Mouse (Mus musculus) CH12.LX (cell line): ENCODE results near the gene Rnaset2a. TPM values are rescaled to one million over a fixed set of nuclear protein-coding genes. Genes with fewer than 3 reads are reported as not detected.
"Not testable (repeated sequence)": the region's sequence is repeated elsewhere in the genome, so short reads cannot be mapped to it uniquely, and the experiment has no call there.

Experiments used
- DNase-seq: peaks from one replicate; pipeline ENCODE4 v3.0.0-alpha.2; 2013; ENCODE audit errors: extremely low read depth
- H3K27ac ChIP-seq: 2 replicates; pipeline ENCODE4 v1.5.1; 2012; ENCODE audit warnings: low read depth, mild to moderate bottlenecking, control low read depth, moderate library complexity; ENCODE audit not compliant: insufficient read depth
- H3K27me3 ChIP-seq: replicated peaks from 2 replicates; pipeline ENCODE3; 2012; ENCODE audit warnings: inconsistent platforms
- H3K36me3 ChIP-seq, 2 experiments: replicated peaks in 1 of 2; 2 replicates each; pipeline versions ENCODE3 to v1.6.1; 2012; ENCODE audit warnings: inconsistent platforms in 1 of 2, low read length in 1 of 2, mild to moderate bottlenecking in 1 of 2, mixed read lengths in 1 of 2, moderate library complexity in 1 of 2; ENCODE audit not compliant: control insufficient read depth in 1 of 2, insufficient read depth in 1 of 2
- H3K4me1 ChIP-seq, 2 experiments: 2 replicates each; pipeline ENCODE4 v1.6.1; 2012; ENCODE audit warnings: inconsistent platforms in 1 of 2, moderate library complexity in 1 of 2; ENCODE audit not compliant: insufficient read depth in 2 of 2, control insufficient read depth in 1 of 2
- H3K4me2 ChIP-seq: 2 replicates; pipeline ENCODE4 v1.6.1; 2012; ENCODE audit warnings: low read depth, mild to moderate bottlenecking, control low read depth; ENCODE audit not compliant: poor library complexity, insufficient read depth, severe bottlenecking
- H3K4me3 ChIP-seq, 3 experiments: fragments of 150-350 bp in 1 of 3; sonication (generic) in 1 of 3; replicated peaks in 1 of 3; 2 replicates each; pipeline versions ENCODE3 to v1.5.1; 2011 to 2012; ENCODE audit warnings: low read depth in 2 of 3, low read length in 2 of 3, mild to moderate bottlenecking in 2 of 3, moderate library complexity in 2 of 3, control low read depth in 1 of 3, improper control_type of control experiment in 1 of 3, inconsistent platforms in 1 of 3, mixed read lengths in 1 of 3; ENCODE audit not compliant: poor library complexity in 1 of 3
- H3K79me2 ChIP-seq: replicated peaks from 2 replicates; pipeline ENCODE4 v1.6.1; 2012; ENCODE audit warnings: mild to moderate bottlenecking, moderate library complexity; ENCODE audit not compliant: control insufficient read depth, poor library complexity, insufficient read depth, severe bottlenecking; ENCODE audit errors: extremely low read depth
- H3K9ac ChIP-seq: 2 replicates; pipeline ENCODE4 v1.6.1; 2012; ENCODE audit warnings: low read depth, mild to moderate bottlenecking, control low read depth, moderate library complexity; ENCODE audit not compliant: insufficient read depth
- H3K9me3 ChIP-seq: replicated peaks from 2 replicates; pipeline ENCODE3; 2012; ENCODE audit warnings: low read length, inconsistent platforms, mixed read lengths
- dilution Hi-C: fragments of 300-500 bp; cut with MboI; formaldehyde crosslinking; loops from 2 replicates; pipeline ENCODE4 v1.14.3; 2020; ENCODE audit warnings: low sequenced_read_pairs; ENCODE audit not compliant: extremely low pct_unique_long_range_greater_than_20kb, extremely low pct_ligation_motif_present
- in situ Hi-C: fragments of 300-500 bp; cut with MboI; formaldehyde crosslinking; loops from 3 replicates; pipeline ENCODE4 v1.14.3; 2019; ENCODE audit warnings: low sequenced_read_pairs, low pct_ligation_motif_present, low pct_unique_long_range_greater_than_20kb, mixed read lengths
- polyA plus RNA-seq: library from polyadenylated mRNA; unstranded; fragments of >175 nt; gene quantifications from 2 replicates; pipeline ENCODE4 v1.2.1, GENCODE M21; 2012; ENCODE audit warnings: low read depth; ENCODE audit not compliant: insufficient read length
- total RNA-seq, 2 experiments: library from RNA; depleted of rRNA; stranded (reverse); fragments of 300-350 nt in 1 of 2; fragments of >200 nt in 1 of 2; gene quantifications; 2 replicates each; pipeline ENCODE4 v1.2.3; 2012 to 2014

Rnaset2a gene
- total and polyA plus RNA-seq, 3 experiments = 17.0 to 53.2 (median 22.1) TPM

GRCm38 (mm10) chr17:8092537-8093526, 55.1 kb downstream of the Rnaset2a start:
- dilution Hi-C loops, H3K79me2 ChIP-seq, H3K27me3 ChIP-seq, H3K9ac ChIP-seq, H3K36me3 ChIP-seq, DNase-seq, H3K9me3 ChIP-seq, in situ Hi-C loops, H3K4me2 ChIP-seq, H3K4me1 ChIP-seq, H3K27ac ChIP-seq, H3K4me3 ChIP-seq: not testable (repeated sequence)

GRCm38 (mm10) chr17:8091320-8091719, 56.6 kb downstream of the Rnaset2a start:
- H3K36me3 ChIP-seq, H3K4me1 ChIP-seq, H3K9ac ChIP-seq, H3K27ac ChIP-seq, H3K4me3 ChIP-seq, H3K4me2 ChIP-seq, H3K79me2 ChIP-seq, H3K27me3 ChIP-seq, DNase-seq, in situ Hi-C loops, dilution Hi-C loops, H3K9me3 ChIP-seq: not testable (repeated sequence)

- H3K9me3 ChIP-seq, H3K4me1 ChIP-seq, H3K79me2 ChIP-seq, H3K27ac ChIP-seq, H3K4me3 ChIP-seq, H3K4me2 ChIP-seq, dilution Hi-C loops, H3K9ac ChIP-seq, H3K27me3 ChIP-seq, H3K36me3 ChIP-seq, in situ Hi-C loops: not testable (repeated sequence)
- peak; percentile 0 for DNase-seq
Observed at GRCm38 (mm10) chr17:8069847-8070246, 78.0 kb downstream of the Rnaset2a start.

Other genes starting within 250 kb of the Rnaset2a start
- 16.3 and 16.4 TPM in 2 replicates for gene Tagap, start 222.1 kb downstream of the Rnaset2a start, total RNA-seq (2012; rRNA removed)
- gene Tagap, start 222.1 kb downstream of the Rnaset2a start, total RNA-seq (2014; rRNA removed) = 18.5 and 20.9 TPM in 2 replicates
- gene Tagap, start 222.1 kb downstream of the Rnaset2a start, polyA plus RNA-seq = 12.9 and 14.2 TPM in 2 replicates
- gene Rsph3a, start 202.5 kb downstream of the Rnaset2a start, total RNA-seq (2012; rRNA removed) = 15.2 and 23.7 TPM in 2 replicates
- 8.2 and 9.9 TPM in 2 replicates for gene Rsph3a, start 202.5 kb downstream of the Rnaset2a start, total RNA-seq (2014; rRNA removed)
- 17.8 and 18.8 TPM in 2 replicates for gene Rsph3a, start 202.5 kb downstream of the Rnaset2a start, polyA plus RNA-seq
- 0.17 TPM in 1 of 2 replicates, not detected in the other for gene Gm49673, start 309 bp downstream of the Rnaset2a start, total RNA-seq (2012; rRNA removed)
- not detected in 2 replicates for gene Gm49673, start 309 bp downstream of the Rnaset2a start, total RNA-seq (2014; rRNA removed)
- 0.10 TPM in 1 of 2 replicates, not detected in the other for gene Gm49673, start 309 bp downstream of the Rnaset2a start, polyA plus RNA-seq
- 29.8 and 34.7 TPM in 2 replicates for gene Fgfr1op, start 17.4 kb upstream of the Rnaset2a start, total RNA-seq (2012; rRNA removed)
- gene Fgfr1op, start 17.4 kb upstream of the Rnaset2a start, total RNA-seq (2014; rRNA removed) = 56.3 and 60.7 TPM in 2 replicates
- 46.9 and 55.3 TPM in 2 replicates for gene Fgfr1op, start 17.4 kb upstream of the Rnaset2a start, polyA plus RNA-seq
- 1.5 and 1.8 TPM in 2 replicates for gene Ccr6, start 87.9 kb upstream of the Rnaset2a start, total RNA-seq (2012; rRNA removed)
- 4.1 and 5.2 TPM in 2 replicates for gene Ccr6, start 87.9 kb upstream of the Rnaset2a start, total RNA-seq (2014; rRNA removed)
- gene Ccr6, start 87.9 kb upstream of the Rnaset2a start, polyA plus RNA-seq = 8.0 TPM in 2 replicates
- 60.4 and 66.7 TPM in 2 replicates for gene Mpc1, start 134.8 kb upstream of the Rnaset2a start, total RNA-seq (2012; rRNA removed)
- 232 and 250 TPM in 2 replicates for gene Mpc1, start 134.8 kb upstream of the Rnaset2a start, total RNA-seq (2014; rRNA removed)
- gene Mpc1, start 134.8 kb upstream of the Rnaset2a start, polyA plus RNA-seq = 75.4 and 77.4 TPM in 2 replicates
- 63.4 and 71.7 TPM in 2 replicates for gene Sft2d1, start 163.0 kb upstream of the Rnaset2a start, total RNA-seq (2012; rRNA removed)
- 121 and 127 TPM in 2 replicates for gene Sft2d1, start 163.0 kb upstream of the Rnaset2a start, total RNA-seq (2014; rRNA removed)
- gene Sft2d1, start 163.0 kb upstream of the Rnaset2a start, polyA plus RNA-seq = 63.8 and 75.1 TPM in 2 replicates
- 0.08 TPM in 1 of 2 replicates, not detected in the other for gene Prr18, start 189.4 kb upstream of the Rnaset2a start, total RNA-seq (2012; rRNA removed)
- 0.07 and 0.12 TPM in 2 replicates for gene Prr18, start 189.4 kb upstream of the Rnaset2a start, total RNA-seq (2014; rRNA removed)
- gene Prr18, start 189.4 kb upstream of the Rnaset2a start, polyA plus RNA-seq = 0.07 TPM in 1 of 2 replicates, not detected in the other
- gene T2, start 207.9 kb upstream of the Rnaset2a start, total RNA-seq (2012; rRNA removed) = not detected in 2 replicates
- not detected in 2 replicates for gene T2, start 207.9 kb upstream of the Rnaset2a start, total RNA-seq (2014; rRNA removed)
- gene T2, start 207.9 kb upstream of the Rnaset2a start, polyA plus RNA-seq = not detected in 2 replicates